Mouse (Mus musculus) MEL (cell line): ENCODE results near the gene Scfd2.

Experiments used
- CTCF ChIP-seq, 3 experiments: IDR thresholded peaks in 2 of 3; conservative IDR thresholded peaks in 1 of 3; 2 replicates each; pipeline ENCODE4 v1.5.1; 2011 to 2012; ENCODE audit warnings: low read length in 3 of 3, low read depth in 2 of 3, mild to moderate bottlenecking in 2 of 3, improper control_type of control experiment in 1 of 3, inconsistent platforms in 1 of 3, mixed read lengths in 1 of 3, moderate library complexity in 1 of 3; ENCODE audit not compliant: control insufficient read depth in 1 of 3, insufficient read depth in 1 of 3, poor library complexity in 1 of 3, severe bottlenecking in 1 of 3
- SIN3A ChIP-seq: IDR thresholded peaks from 2 replicates; pipeline ENCODE4 v1.6.1; 2012; ENCODE audit warnings: low read length, improper control_type of control experiment, inconsistent platforms
- TAL1 ChIP-seq: IDR thresholded peaks from 2 replicates; pipeline ENCODE4 v1.6.1; 2012; ENCODE audit warnings: mild to moderate bottlenecking, inconsistent platforms, low read length, moderate library complexity, mixed read lengths

DNA sequence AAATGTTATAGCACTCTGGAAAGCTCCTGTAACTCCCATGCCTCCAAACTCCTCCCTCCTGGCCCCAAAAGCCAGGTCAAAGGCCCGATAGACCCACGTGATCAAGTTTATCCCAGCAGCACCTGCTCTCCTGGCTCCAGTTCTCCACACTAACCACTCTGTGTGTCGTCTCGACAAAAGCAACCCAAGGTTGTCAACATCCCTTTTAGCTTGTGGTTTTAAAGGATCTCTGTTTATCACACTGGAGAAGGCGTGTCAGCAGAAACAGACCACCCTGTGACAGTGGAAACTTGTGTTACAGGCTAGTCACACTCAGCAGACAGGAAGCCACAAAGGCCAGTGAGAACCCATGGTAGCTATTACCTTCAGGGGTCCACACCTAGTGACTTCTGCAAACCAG lies 127.5 kb downstream of the Scfd2 start:
- TF ChIP-seq SIN3A (peak; percentile 66), CTCF (IDR thresholded peaks at IDR 0.05 in 2 of 3, conservative IDR thresholded peaks at IDR 0.05 in 1 of 3; ENCODE audit: control insufficient read depth in 1 of 3, insufficient read depth in 1 of 3, low read depth in 2 of 3, low read length in 3 of 3, poor library complexity in 1 of 3, severe bottlenecking in 1 of 3) (no peak), TAL1 (peak; percentile 32)
